Comparison of ENCODE assay signal across 13 mouse cellular contexts in the genomic region with DNA sequence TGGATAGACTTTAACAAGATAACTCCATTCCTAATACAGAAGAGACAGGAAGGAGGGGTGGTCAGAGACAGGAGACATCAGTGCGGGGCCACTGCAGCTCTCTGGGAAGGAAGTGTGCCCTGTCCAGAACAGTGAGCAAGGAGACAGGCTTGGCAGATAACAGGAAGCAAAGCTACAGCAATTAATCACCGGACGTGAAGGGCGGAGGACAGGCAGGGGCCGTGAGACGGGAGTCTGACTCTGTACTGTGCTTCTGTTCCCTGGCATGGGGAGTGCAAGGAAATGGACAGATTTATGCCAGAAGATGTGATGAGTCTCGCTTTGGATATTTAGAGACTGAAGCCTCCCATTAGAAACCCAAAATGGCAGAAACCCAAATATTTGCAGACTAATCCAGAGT. TPM values are rescaled to one million over a fixed set of nuclear protein-coding genes. Genes with fewer than 3 reads are reported as not detected.
DNase-seq lines count a peak whose midpoint lies in the region; ATAC-seq and TF ChIP-seq lines count a peak whose summit lies in the region.
"Had no signal": no experiment of that assay in that cellular context is flagged by ENCODE, and none has a peak within 500 bp of the region (broad histone marks: within the 10 kb centered on the region; RNA-seq: fewer than 3 reads in every experiment).

No protein-coding gene starts in this region.

- H3K27me3 ChIP-seq in liver, postnatal 0 days (ENCODE audit: insufficient read depth, low read length) = no peaks in the 10 kb centered on the region
- no peaks in the 10 kb centered on the region for H3K27me3 ChIP-seq in kidney, postnatal 0 days (ENCODE audit: insufficient read depth, low read length)
- no peaks in the 10 kb centered on the region for H3K27me3 ChIP-seq in limb, embryonic 10.5 days (ENCODE audit: low read depth, poor library complexity, severe bottlenecking)
- H3K27me3 ChIP-seq: intestine, embryonic 15.5 days; limb, embryonic 13.5 days had no signal

- no peaks in the 10 kb centered on the region for H3K36me3 ChIP-seq in liver, postnatal 0 days (replicated peaks; ENCODE audit: insufficient read depth, low read length)
- no peaks in the 10 kb centered on the region for H3K36me3 ChIP-seq in kidney, postnatal 0 days (ENCODE audit: insufficient read depth, low read length)
- H3K36me3 ChIP-seq in limb, embryonic 10.5 days = no peaks in the 10 kb centered on the region
- H3K36me3 ChIP-seq: intestine, embryonic 15.5 days; limb, embryonic 13.5 days had no signal

- no peak overlapping the region for H3K4me2 ChIP-seq in liver, postnatal 0 days (ENCODE audit: low read depth, low read length)
- H3K4me2 ChIP-seq in kidney, postnatal 0 days (ENCODE audit: low read length) = no peak overlapping the region
- H3K4me2 ChIP-seq: intestine, embryonic 15.5 days; limb, embryonic 13.5 days had no signal

- H3K9me3 ChIP-seq in liver, postnatal 0 days (ENCODE audit: low read length) = no peaks in the 10 kb centered on the region
- H3K9me3 ChIP-seq in kidney, postnatal 0 days (replicated peaks; ENCODE audit: low read length) = no peaks in the 10 kb centered on the region
- H3K9me3 ChIP-seq in limb, embryonic 10.5 days (replicated peaks) = no peaks in the 10 kb centered on the region
- H3K9me3 ChIP-seq: intestine, embryonic 15.5 days; limb, embryonic 13.5 days had no signal

- no peak for TF ChIP-seq CTCF in liver, postnatal 0 days (IDR thresholded peaks at IDR 0.05; ENCODE audit: low read depth)
- no peak for TF ChIP-seq CTCF in kidney, postnatal 0 days (IDR thresholded peaks at IDR 0.05; ENCODE audit: low read depth)

- ATAC-seq in liver, postnatal 0 days = no peak
- ATAC-seq in kidney, postnatal 0 days (replicated peaks; ENCODE audit: low FRiP score, low read depth) = no peak
- ATAC-seq in megakaryocyte progenitor cell, adult 5-6 weeks (replicated peaks; ENCODE audit: poor library complexity) = peak; percentile 57
- ATAC-seq: activated CD4-positive, CD25-positive, alpha-beta regulatory T cell, adult 4 months; intestine, embryonic 15.5 days had no signal

- no peak overlapping the region for H3K4me3 ChIP-seq in liver, postnatal 0 days (ENCODE audit: low read depth, low read length)
- H3K4me3 ChIP-seq in kidney, postnatal 0 days (replicated peaks; ENCODE audit: low read depth, low read length) = no peak overlapping the region
- no peak overlapping the region for H3K4me3 ChIP-seq in limb, embryonic 10.5 days
- H3K4me3 ChIP-seq: intestine, embryonic 15.5 days; limb, embryonic 13.5 days had no signal

- DNase-seq in liver = peak; percentile 12
- DNase-seq in liver, postnatal 0 days = no peak
- peak; percentile 56 for DNase-seq in embryo, embryonic 10 days (ENCODE audit: low spot score)
- peak; percentile 32 for DNase-seq in kidney, postnatal 0 days (ENCODE audit: low spot score)
- DNase-seq in limb, embryonic 10.5 days (ENCODE audit: low spot score) = no peak
- DNase-seq in thymus, adult 18-20 months = no peak
- DNase-seq: cerebellum, adult 9-10 months; right cerebral cortex, adult 18-20 months had no signal

- no peak overlapping the region for H3K9ac ChIP-seq in liver, postnatal 0 days (replicated peaks)
- no peak overlapping the region for H3K9ac ChIP-seq in kidney, postnatal 0 days (ENCODE audit: low read depth, low read length)
- H3K9ac ChIP-seq: intestine, embryonic 15.5 days; limb, embryonic 13.5 days had no signal

- H3K27ac ChIP-seq in liver, postnatal 0 days (ENCODE audit: low read depth) = no peak overlapping the region
- H3K27ac ChIP-seq in kidney, postnatal 0 days = no peak overlapping the region
- H3K27ac ChIP-seq in limb, embryonic 10.5 days = no peak overlapping the region
- H3K27ac ChIP-seq: intestine, embryonic 15.5 days; limb, embryonic 13.5 days; stomach, postnatal 0 days had no signal

- TF ChIP-seq EP300 in liver, postnatal 0 days (IDR thresholded peaks at IDR 0.05; ENCODE audit: low read depth) = no peak

- 34% methylated on average over 7 of the region's 7 CpGs for WGBS in liver, postnatal 0 days (ENCODE audit: insufficient replicate concordance)
- 20% methylated on average over 7 of the region's 7 CpGs for WGBS in kidney, postnatal 0 days
- 29% methylated on average over 7 of the region's 7 CpGs for WGBS in limb, embryonic 10.5 days

- H3K4me1 ChIP-seq in liver, postnatal 0 days (ENCODE audit: insufficient read depth) = no peaks in the 10 kb centered on the region
- H3K4me1 ChIP-seq in kidney, postnatal 0 days (replicated peaks; ENCODE audit: insufficient read depth, low read length) = no peaks in the 10 kb centered on the region
- peaks cover 16% of the 10 kb centered on the region for H3K4me1 ChIP-seq in limb, embryonic 10.5 days

RNA-seq across cellular contexts. Expression of a gene that starts 47.3 kb away (rescaled TPM):
- polyA plus RNA-seq in liver, postnatal 0 days (2015; fragmentation: Nextera tagmentation; extraction: Ambion mirVana) = 0.08 TPM in 2 replicates
- polyA plus RNA-seq in kidney, postnatal 0 days (2015; fragmentation: Nextera tagmentation; extraction: Ambion mirVana) = 1.2 and 2.1 TPM in 2 replicates
- not detected in 2 replicates for total RNA-seq in megakaryocyte progenitor cell, adult 5-6 weeks (2015)
- total RNA-seq in megakaryocyte progenitor cell, adult 5-6 weeks (2017) = not detected in 2 replicates
- polyA plus RNA-seq in limb, embryonic 10.5 days (2016; fragmentation: Nextera tagmentation; extraction: Ambion mirVana) = 0.90 and 0.91 TPM in 2 replicates

Comparison
In these comparisons a context has a peak if more than half of its experiments do, and no peak if none do; other contexts are left out.
1. DNase-seq: peak in liver (single experiment), embryo, embryonic 10 days (single experiment) and kidney, postnatal 0 days (single experiment); none in liver, postnatal 0 days (single experiment), limb, embryonic 10.5 days (single experiment) and thymus, adult 18-20 months (0 of 2).